Mouse (Mus musculus) heart, postnatal 0 days (tissue): ENCODE data around the gene Nkx6-1.

Experiments
- CTCF ChIP-seq: IDR thresholded peaks from 2 replicates; pipeline ENCODE4 v1.5.1; 2016; ENCODE audit warnings: antibody characterized with exemption, control low read depth, low read depth
- EP300 ChIP-seq: IDR thresholded peaks from 2 replicates; pipeline ENCODE4 v1.6.1; 2016; ENCODE audit warnings: antibody characterized with exemption, low read depth

DNA sequence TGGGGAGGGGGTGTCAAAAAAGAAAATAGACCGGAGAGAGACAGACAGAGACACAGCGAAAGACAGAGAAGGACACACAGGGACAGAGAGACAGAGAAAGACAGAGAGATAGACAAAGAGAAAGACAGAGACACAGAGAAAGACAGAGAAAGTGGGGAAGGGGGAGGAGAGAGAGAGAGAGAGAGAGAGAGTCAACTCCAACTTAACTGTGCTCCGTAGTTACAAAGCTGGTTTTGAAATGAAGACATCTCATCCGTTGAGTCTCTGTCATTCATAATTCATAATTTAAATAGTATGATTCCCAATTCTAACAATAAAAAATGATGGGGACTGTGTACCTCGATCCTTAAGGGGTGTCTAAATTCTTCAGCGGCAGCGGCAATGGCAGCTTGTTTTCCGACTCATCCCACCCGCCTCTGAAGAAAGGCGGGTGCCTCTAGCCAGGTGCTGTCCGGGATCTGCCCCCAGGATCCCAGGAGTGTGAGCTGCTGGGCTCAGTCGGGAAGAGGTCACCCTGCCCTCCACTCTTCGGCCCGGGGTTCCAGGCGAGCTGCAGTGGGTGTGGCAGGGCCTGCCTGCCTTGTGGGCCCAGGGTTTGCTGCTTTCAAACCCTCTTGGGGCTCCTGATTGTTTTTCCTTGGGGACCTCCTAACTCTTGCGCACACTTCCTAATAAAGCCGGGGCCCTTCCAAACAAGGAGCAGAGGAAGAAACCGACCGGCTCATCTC lies 2.6 kb upstream of the Nkx6-1 start:
- TF ChIP-seq EP300: no peak
- no peak for TF ChIP-seq CTCF
